Mouse (Mus musculus): ENCODE measurements around the gene Ahcy.
"Not testable (repeated sequence)": the region's sequence is repeated elsewhere in the genome, so short reads cannot be mapped to it uniquely, and the experiment has no call there.

Gene Ahcy

DNA sequence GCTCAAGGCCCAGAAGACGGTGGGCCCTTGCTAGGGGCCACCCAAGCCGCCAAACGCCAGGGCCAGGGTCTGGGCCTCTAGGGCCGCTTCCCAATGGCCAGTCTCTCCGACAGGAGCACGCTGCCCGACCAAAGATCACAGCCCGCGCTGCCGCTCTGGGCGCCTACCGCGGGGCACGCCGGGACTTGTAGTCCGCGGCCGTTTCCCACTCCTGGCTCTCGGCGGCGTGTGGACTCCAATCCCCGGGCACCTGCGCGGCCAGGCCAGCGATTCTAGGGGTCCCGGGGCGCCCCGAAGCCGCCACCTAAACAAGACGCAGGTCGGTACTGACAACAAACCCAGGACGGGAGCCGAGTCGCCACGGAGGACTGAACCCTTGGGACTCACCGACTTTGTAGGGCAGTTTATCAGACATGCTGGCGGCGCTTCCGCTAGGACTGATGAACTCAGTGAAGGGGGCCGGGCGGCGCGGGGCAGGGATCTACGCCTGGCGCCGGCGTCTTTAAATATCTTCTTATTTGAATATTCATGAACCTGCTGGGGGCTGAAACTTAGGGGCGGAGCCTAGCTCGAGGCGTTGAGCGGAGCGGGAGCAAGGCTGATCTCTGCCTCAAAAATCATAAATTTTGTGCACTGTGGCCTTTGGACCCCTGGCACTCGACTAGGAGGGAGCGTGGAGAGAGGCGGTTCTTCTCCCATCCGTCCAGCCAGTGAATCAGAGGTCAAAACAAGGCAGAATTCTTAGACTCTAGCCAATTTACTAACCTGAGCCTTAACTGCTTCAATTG is at the start of gene Ahcy:
Ahcy (minus strand) TSS at position 520 of the 788 bp plus-strand sequence.
- in situ Hi-C loops (cut with MboI), result no loop called here

GRCm38 (mm10) chr2:155115216-155115830 is 41.0 kb upstream of the Ahcy start:
- in situ Hi-C loops (cut with MboI), result no loop called here

DNA sequence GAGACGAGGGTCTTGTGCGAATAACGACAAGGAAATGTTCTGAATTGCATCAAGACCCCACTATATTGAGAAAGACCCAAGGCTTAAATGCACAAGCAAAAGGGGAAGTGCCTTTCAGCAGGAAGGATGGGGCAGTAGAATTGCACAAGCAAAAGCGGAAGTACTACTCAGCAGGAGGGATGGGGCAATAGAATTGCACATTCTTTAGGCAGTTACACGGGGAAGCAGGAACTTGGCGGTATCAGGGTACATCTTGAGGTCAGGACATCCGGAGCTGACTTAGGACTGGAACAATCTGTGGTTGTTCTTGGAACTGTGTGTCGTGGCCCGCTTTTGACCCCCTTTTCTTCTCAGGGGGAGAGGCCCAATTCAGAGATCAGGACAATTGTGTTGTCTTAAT is 33.0 kb upstream of the Ahcy start:
- in situ Hi-C loops (cut with MboI), result not testable (repeated sequence)

DNA sequence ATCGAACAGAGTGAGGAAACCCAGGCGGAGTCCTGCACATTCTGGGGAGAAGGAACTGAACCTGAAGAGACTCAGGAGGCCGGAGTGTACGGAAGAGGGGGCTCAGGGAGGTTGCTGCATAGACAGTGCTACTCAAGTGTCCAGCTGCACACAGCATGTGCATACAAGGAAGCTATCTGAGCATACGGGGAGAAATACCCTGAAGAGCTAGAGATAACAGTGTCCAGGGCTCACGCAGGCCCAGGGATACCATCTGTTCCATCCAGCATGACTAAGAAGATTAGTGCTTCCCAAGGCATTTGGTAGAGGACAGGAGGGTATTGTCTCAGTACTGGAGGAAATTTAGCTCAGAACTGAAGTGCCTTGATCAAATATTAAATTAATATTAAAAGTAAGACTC is 29.3 kb upstream of the Ahcy start:
- in situ Hi-C loops (cut with MboI), result no loop called here

DNA sequence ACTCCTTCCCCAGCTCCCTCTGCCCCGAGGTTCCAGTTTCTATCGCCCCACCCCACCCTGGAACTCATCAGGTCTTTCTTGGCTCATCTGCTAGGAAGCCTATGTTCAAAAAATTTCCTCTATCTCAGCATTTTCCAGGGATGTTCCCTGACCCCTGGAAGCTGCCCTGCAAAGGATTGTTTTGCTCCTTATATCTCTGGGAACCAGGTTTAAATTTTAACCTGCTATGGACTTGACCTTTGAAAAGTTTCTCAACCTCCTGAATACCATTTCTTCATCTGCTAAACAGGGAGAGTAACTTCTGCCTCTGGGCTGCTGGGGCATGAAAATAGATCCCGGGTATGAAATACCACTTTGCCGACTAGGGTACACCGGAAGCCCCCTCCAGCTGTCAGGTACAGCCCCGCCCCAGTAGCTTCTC is 27.5 kb upstream of the Ahcy start:
- in situ Hi-C loops (cut with MboI), result no loop called here

DNA sequence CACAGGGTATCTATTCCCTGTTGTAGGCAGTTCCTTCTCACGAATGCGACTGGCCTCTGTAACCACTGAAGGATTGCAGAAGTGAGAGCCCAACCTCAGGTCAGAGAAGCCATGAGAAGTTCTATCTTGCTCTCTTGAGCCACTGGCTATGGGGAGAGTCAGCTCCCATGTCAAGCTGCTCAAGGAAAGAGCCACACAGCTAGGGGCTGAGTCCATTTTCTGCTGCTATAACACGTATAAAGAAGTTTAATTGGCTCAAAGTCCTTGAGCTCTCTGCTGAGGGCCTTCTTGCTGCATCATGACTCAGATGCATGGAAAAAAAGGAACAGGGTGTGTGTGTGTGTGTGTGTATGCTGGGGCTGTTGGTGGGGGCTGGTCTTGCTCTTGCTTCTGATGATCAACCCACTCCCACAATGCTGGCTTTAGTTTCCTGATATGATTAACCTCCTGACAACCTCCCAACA is 26.5 kb upstream of the Ahcy start:
- in situ Hi-C loops (cut with MboI), result no loop called here

DNA sequence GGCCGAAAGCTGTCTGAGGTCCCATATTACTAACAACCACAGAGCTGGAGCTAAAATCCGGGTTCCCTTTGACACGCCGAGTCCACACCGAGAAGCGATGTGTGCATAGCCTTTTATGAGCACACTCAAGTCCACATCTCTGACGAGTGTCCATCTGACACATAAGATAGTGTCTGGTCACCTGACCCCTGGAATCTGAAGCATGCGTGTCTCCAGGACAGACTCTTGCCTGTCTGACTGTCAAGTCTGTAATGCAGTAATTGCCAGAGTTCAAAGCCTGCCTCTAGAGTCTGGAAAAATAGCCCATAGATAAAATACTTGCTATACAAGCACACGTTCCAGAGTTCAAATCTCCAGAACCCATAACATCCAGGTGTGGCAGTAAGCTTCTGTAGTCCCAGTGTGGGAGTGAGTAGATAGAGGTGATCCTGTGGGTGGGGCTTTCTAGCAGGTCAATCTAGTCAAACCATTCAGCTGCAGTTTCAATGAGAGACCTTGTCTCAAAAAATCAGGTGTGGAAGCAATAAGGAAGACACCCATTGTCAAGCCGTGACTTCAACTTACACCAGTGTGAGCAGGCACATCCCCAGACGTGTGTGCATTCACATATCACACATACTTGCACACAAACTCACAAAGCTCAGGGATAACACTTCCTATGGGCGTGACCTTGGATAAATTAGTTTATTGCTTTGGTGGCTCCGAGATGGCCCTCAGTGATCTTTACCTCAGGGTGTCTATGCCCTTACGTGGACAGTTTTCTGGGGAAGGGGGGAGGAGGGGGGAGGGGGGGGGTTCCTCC is 25.9 kb upstream of the Ahcy start:
- in situ Hi-C loops (cut with MboI), result loop anchor here (25.0 kb wide), 1 partner anchor 87 kb away; no protein-coding TSS in a partner anchor

DNA sequence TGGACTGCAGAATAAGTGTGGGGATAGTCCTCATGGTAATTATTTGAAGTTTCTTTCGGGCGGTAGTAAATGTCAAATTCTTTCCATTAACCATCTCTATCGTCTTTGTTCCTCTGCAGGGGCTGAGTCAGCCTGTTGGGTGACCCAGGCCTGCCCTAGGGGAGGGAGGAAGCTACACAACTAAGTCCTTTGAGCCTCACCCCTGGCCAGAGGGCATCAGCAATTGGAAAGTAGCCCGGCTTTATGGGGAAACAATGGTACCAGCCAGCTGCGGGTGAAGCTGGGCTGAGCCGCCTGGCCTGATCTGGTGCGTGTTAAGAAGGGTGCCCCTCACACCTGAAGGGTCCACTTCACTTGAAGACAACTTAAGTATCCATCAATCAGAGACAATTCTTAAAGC is 25.1 kb upstream of the Ahcy start:
- in situ Hi-C loops (cut with MboI), result loop anchor here (25.0 kb wide), 1 partner anchor 88 kb away; no protein-coding TSS in a partner anchor

DNA sequence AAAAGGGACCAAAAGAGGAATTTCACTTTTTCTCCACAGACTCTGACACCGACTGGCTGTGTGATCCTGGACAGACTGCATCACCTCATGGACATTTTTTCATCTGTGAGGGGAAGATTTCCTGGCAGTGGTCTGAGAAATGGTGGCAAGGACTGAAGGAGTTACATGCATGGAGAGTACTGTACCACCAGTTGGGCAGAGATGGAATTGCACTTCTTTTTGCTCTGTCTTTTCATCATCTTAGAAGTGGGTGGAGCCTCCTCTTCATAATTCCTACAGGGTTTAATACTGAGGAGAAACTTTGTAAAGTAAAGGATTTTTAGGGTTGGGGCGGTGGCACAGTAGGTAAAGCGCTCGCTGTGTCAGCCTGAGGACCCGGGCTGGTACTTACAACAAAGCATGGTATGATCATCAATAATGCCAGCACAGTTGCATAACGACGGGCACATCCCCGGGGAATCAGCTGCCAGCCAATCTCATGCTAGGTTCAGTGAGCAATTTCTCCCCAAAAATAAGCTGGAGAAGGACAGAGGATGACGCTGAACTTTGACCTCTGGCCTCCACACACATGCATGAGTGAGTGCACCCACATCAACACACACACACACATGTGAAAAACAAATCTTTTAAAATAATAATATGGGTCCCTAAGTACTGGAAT is 24.6 kb upstream of the Ahcy start:
- in situ Hi-C loops (cut with MboI), result loop anchor here (25.0 kb wide), 1 partner anchor 88 kb away; no protein-coding TSS in a partner anchor

GRCm38 (mm10) chr2:155093418-155093817 is 19.1 kb upstream of the Ahcy start:
- in situ Hi-C loops (cut with MboI), result loop anchor here (25.0 kb wide), 1 partner anchor 94 kb away; no protein-coding TSS in a partner anchor

DNA sequence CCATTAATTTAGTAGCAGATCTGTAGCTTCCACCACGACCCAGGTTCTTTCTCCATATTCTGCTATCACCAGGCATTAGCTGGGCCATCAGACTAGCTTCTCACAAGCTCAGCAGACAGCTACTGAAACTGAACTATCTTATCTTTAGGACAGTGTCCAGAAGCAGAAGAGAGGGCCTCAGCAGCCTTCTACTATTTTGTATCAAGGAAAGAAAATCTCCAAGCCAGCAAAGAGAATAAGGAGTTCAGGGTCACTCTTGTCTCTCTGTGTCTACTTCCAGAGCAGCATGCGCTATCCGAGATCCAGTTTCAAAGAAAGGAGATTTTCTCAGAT is 17.4 kb upstream of the Ahcy start:
- in situ Hi-C loops (cut with MboI), result loop anchor here (25.0 kb wide), 1 partner anchor 96 kb away; no protein-coding TSS in a partner anchor

- in situ Hi-C loops (cut with MboI), result loop anchor here (25.0 kb wide), 1 partner anchor 96 kb away; no protein-coding TSS in a partner anchor
These were observed 16.8 kb upstream of the Ahcy start for GRCm38 (mm10) chr2:155090909-155091742.

- in situ Hi-C loops (cut with MboI), result loop anchor here (25.0 kb wide), 1 partner anchor 99 kb away; no protein-coding TSS in a partner anchor
These were observed 14.0 kb upstream of the Ahcy start for GRCm38 (mm10) chr2:155088264-155088663.

GRCm38 (mm10) chr2:155086328-155086727 is 12.0 kb upstream of the Ahcy start:
- in situ Hi-C loops (cut with MboI), result loop anchor here (25.0 kb wide), 1 partner anchor 101 kb away; no protein-coding TSS in a partner anchor

- in situ Hi-C loops (cut with MboI), result loop anchor here (25.0 kb wide), 1 partner anchor 103 kb away; no protein-coding TSS in a partner anchor
These were observed 10.2 kb upstream of the Ahcy start for GRCm38 (mm10) chr2:155084546-155084945.

DNA sequence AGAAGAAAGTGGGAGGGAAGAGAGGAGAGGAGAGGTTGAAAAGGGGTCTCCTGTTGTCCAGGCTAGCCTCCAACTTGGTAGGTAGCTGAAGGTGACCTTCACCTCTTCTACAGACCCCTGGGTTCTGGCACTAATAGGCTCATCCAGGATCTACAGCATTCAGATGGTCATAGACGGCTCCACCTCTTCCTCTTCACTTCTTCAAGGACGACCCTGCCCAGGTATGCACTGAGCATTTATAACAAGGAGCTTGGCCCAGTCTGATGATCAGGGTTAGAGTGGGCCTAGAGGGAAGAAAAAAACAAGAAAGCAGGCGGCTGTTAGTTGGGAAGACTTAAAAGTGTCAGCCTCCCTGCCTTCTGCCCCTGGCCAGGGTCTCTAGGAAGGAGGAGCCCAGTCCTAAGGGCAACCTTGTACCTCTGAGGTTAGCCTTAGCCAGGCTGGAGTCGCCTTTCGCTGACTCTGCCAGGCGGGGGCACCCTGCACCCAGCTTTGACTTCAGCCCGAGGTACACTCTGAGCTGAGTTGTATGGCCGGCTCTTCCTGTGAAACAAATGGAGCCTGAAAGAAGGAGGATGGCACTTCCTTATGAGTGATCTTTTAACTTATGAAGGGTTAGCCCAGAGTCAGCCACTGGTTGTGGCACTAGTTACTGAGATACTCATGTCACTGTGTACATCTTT is 8.0 kb upstream of the Ahcy start:
- in situ Hi-C loops (cut with MboI), result loop anchor here (25.0 kb wide), 1 partner anchor 105 kb away; no protein-coding TSS in a partner anchor

- in situ Hi-C loops (cut with MboI), result loop anchor here (25.0 kb wide), 1 partner anchor 106 kb away; no protein-coding TSS in a partner anchor
These were observed 6.8 kb upstream of the Ahcy start for GRCm38 (mm10) chr2:155081056-155081455.

GRCm38 (mm10) chr2:155080179-155080530 is 5.9 kb upstream of the Ahcy start:
- in situ Hi-C loops (cut with MboI), result loop anchor here (25.0 kb wide), 1 partner anchor 107 kb away; no protein-coding TSS in a partner anchor

GRCm38 (mm10) chr2:155079500-155080178 is 5.3 kb upstream of the Ahcy start:
- in situ Hi-C loops (cut with MboI), result loop anchor here (25.0 kb wide), 1 partner anchor 108 kb away; no protein-coding TSS in a partner anchor
